Mouse (Mus musculus) hindbrain, postnatal 0 days (tissue): ENCODE measurements at regions not wholly inside any gene's neighbourhood (a gene's known extent, or its start where the extent isn't known, plus 50 kb on each side); places are given as distances from the start of the nearest gene placed in this dataset.
A peak's percentile ranks its signal among the peaks of the same experiment; 100 is the strongest.

ENCODE experiments used
- ATAC-seq: fragments of 200-750 bp; cut with Nextera tagmentation; 2 replicates; pipeline ENCODE4 v1.8.0; 2017; ENCODE audit warnings: mild to moderate bottlenecking, moderate TSS enrichment, moderate library complexity
- DNase-seq: peaks from one replicate; pipeline ENCODE4 v3.0.0-alpha.2; 2015; ENCODE audit warnings: low spot score
- H3K27ac ChIP-seq: fragments of 300-500 bp; sonication (generic); 2 replicates; pipeline ENCODE4 v1.5.1; 2014; ENCODE audit warnings: mild to moderate bottlenecking
- H3K27me3 ChIP-seq: fragments of 300-500 bp; sonication (generic); 2 replicates; pipeline ENCODE4 v1.6.1; 2014; ENCODE audit warnings: low read length, mixed read lengths; ENCODE audit not compliant: insufficient read depth
- H3K36me3 ChIP-seq: fragments of 300-500 bp; sonication (generic); 2 replicates; pipeline ENCODE4 v1.6.1; 2014; ENCODE audit warnings: low read length, mixed read lengths; ENCODE audit not compliant: insufficient read depth
- H3K4me1 ChIP-seq: fragments of 300-500 bp; sonication (generic); 2 replicates; pipeline ENCODE4 v1.6.1; 2014; ENCODE audit warnings: antibody characterized with exemption, low read length, mixed read lengths; ENCODE audit not compliant: insufficient read depth
- H3K4me2 ChIP-seq: fragments of 300-500 bp; sonication (generic); 2 replicates; pipeline ENCODE4 v1.6.1; 2014; ENCODE audit warnings: low read depth, mild to moderate bottlenecking, low read length, moderate library complexity, mixed read lengths
- H3K4me3 ChIP-seq: fragments of 300-500 bp; sonication (generic); 2 replicates; pipeline ENCODE4 v1.5.1; 2014; ENCODE audit warnings: low read length
- H3K9ac ChIP-seq: fragments of 300-500 bp; sonication (generic); replicated peaks from 2 replicates; pipeline ENCODE4 v1.6.1; 2014; ENCODE audit warnings: mild to moderate bottlenecking, low read length, moderate library complexity, mixed read lengths
- H3K9me3 ChIP-seq: fragments of 300-500 bp; sonication (generic); 2 replicates; pipeline ENCODE4 v1.6.1; 2016; ENCODE audit warnings: low read length, mixed read lengths
- CTCF ChIP-seq: IDR thresholded peaks from 2 replicates; pipeline ENCODE4 v1.5.1; 2016; ENCODE audit warnings: antibody characterized with exemption, control low read depth, low read depth
- WGBS: fragments of 180-500 bp; shearing (Covaris S2); extraction: QIAGEN DNeasy Blood & Tissue Kit; methylation state at CpG from one replicate; pipeline ENCODE4 v1.1.7; 2014; 5-methylcytosine and 5-hydroxymethylcytosine counted together

DNA sequence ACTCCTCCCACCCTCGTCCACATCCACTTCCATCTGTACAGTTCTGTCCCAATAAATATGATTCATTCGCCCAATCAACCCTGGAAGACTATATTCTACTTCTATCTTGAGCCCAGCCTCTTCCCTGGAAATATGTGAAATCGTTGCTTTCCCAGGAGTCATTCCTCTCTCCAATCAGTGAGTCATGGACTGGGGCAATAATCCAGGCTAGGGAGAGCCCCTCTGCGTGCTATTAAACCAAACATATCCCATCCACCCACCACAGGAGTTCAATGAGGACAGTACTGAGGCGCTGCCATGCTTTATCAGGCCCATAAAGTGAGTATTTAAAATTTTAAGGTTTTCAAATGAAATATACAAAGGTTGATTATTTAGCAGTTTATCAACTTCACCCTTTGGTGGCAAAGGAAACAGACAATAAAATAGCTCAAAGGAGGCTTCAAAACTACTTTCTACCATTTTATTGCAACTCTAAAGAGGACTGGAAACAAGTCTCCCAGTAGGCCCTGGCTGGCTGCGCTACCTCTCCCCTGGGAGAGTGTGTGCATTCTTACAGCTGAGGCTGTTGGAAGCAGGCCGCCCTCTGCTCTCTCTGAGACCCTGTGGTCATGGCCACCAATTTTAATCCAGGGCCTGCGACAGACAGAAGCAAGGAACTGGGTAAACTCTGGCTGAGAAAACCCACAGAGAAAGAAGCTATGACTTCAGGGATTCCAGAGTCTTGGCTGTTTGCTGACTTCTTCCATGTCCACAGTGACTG lies 471.9 kb downstream of the Lmo4 start:
- DNase-seq = no peak
- no peak overlapping the region for H3K9ac ChIP-seq
- H3K27ac ChIP-seq = no peak overlapping the region
- H3K9me3 ChIP-seq = no peaks in the 10 kb centered on the region
- no peaks in the 10 kb centered on the region for H3K27me3 ChIP-seq
- no peak for ATAC-seq
- H3K4me2 ChIP-seq = no peak overlapping the region
- H3K4me1 ChIP-seq = no peaks in the 10 kb centered on the region
- TF ChIP-seq CTCF = no peak
- H3K36me3 ChIP-seq = no peaks in the 10 kb centered on the region
- WGBS = 84% methylated on average over 8 of the region's 8 CpGs
- H3K4me3 ChIP-seq = no peak overlapping the region

GRCm38 (mm10) chr3:143729473-143730076 lies 475.4 kb downstream of the Lmo4 start:
- no peaks in the 10 kb centered on the region for H3K9me3 ChIP-seq
- DNase-seq (no peak), ATAC-seq (no peak)
- no peak overlapping the region for H3K9ac ChIP-seq
- WGBS = 66% methylated on average over 8 of the region's 8 CpGs
- TF ChIP-seq CTCF = no peak
- H3K4me1 ChIP-seq = no peaks in the 10 kb centered on the region
- H3K36me3 ChIP-seq = no peaks in the 10 kb centered on the region
- no peak overlapping the region for H3K4me2 ChIP-seq
- no peaks in the 10 kb centered on the region for H3K27me3 ChIP-seq
- no peak overlapping the region for H3K4me3 ChIP-seq
- H3K27ac ChIP-seq = no peak overlapping the region

DNA sequence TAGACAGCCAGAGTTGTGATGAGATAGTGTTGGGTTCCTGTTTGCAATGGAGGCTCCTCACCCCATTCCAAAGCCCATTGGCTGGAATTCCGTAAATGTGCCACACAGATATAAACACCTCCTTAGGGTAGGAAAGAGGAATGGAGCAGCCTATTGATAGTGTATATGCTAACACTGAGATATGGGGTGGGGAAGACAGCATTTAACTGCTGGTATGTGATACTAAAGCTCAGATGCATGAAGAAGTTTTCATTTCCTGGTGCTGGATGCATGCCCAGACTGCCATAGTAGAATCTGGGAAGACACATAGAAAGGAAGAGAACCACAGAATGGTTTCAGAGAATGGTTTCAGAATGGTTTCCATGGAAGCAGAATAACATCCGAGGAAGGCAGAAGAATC lies 482.4 kb downstream of the Lmo4 start:
- ATAC-seq (no peak), DNase-seq (no peak)
- 56% methylated on average over 2 of the region's 2 CpGs for WGBS

GRCm38 (mm10) chr3:143722082-143722481 lies 482.9 kb downstream of the Lmo4 start:
- no peak overlapping the region for H3K4me2 ChIP-seq
- no peak for TF ChIP-seq CTCF
- H3K4me3 ChIP-seq = no peak overlapping the region
- DNase-seq (no peak), ATAC-seq (no peak)
- H3K27ac ChIP-seq = no peak overlapping the region
- no peaks in the 10 kb centered on the region for H3K9me3 ChIP-seq
- no peaks in the 10 kb centered on the region for H3K27me3 ChIP-seq
- 92% methylated on average over 3 of the region's 3 CpGs for WGBS
- H3K9ac ChIP-seq = no peak overlapping the region
- no peaks in the 10 kb centered on the region for H3K4me1 ChIP-seq
- no peaks in the 10 kb centered on the region for H3K36me3 ChIP-seq

More for the DNA sequence above, 482.4 kb downstream of the Lmo4 start:
- no peak for TF ChIP-seq CTCF
- Histone ChIP-seq H3K27me3 (no peaks in the 10 kb centered on the region), H3K36me3 (no peaks in the 10 kb centered on the region), H3K4me2 (no peak overlapping the region), H3K9ac (no peak overlapping the region), H3K9me3 (no peaks in the 10 kb centered on the region), H3K4me1 (no peaks in the 10 kb centered on the region), H3K27ac (no peak overlapping the region), H3K4me3 (no peak overlapping the region)

DNA sequence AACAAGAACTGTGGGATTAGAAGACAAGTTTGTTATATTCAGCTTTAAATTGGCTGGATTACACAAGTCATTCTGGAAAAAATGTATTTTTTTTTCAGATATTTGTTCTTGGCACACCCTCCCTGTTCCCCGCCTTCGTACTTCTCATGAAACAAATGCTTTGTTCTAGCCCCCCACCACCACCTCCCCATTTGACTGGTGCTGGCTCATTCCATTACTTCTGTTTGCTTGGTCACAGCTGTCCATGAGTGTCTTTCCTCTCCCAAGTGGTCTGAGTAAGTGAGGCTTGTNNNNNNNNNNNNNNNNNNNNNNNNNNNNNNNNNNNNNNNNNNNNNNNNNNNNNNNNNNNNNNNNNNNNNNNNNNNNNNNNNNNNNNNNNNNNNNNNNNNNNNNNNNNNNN lies 491.8 kb downstream of the Lmo4 start:
- Histone ChIP-seq H3K27ac (no peak overlapping the region), H3K4me1 (no peaks in the 10 kb centered on the region), H3K27me3 (no peaks in the 10 kb centered on the region), H3K36me3 (no peaks in the 10 kb centered on the region), H3K9ac (no peak overlapping the region), H3K9me3 (no peaks in the 10 kb centered on the region; the same call in 1 of the 2 replicates), H3K4me3 (no peak overlapping the region), H3K4me2 (no peak overlapping the region)
- ATAC-seq (no peak), DNase-seq (peak; percentile 3)
- WGBS = 59% methylated on average over 2 of the region's 2 CpGs
- TF ChIP-seq CTCF = no peak

DNA sequence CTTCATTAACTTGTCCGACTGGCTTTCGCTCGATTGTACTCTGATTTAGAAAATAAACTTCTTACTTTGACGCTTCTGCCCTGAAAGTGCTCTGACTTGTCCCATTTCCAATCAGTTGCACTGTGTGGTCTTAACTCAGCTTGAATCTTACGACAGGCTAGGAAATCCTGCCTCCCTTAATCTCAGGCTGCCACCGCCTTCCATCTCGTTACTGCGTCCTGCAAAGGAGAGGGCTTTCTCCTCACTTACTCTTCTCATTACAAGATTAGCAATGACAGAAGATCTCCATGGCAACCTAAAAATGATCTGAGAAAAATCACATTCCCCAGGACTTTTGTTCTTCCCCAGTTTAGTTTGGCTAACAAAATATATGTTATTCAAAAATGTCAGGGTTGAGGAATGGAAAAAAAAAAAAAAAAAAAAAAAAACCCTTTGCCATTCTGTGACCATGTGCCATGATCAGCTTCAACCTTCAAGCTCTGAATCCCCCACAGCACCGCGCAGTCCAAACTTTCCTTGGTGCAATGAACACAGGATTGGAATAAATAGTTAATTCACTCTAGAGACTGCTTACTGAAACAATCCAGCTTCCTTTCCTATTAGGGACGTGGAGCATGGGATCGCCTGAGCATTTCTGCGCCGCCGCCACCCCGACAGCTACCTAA lies 494.1 kb downstream of the Lmo4 start:
- Histone ChIP-seq H3K27me3 (no peaks in the 10 kb centered on the region), H3K9me3 (no peaks in the 10 kb centered on the region; the same call in 1 of the 2 replicates), H3K4me1 (no peaks in the 10 kb centered on the region), H3K4me2 (no peak overlapping the region), H3K9ac (no peak overlapping the region), H3K27ac (no peak overlapping the region), H3K4me3 (no peak overlapping the region), H3K36me3 (no peaks in the 10 kb centered on the region)
- ATAC-seq (no peak), DNase-seq (peak; percentile 12)
- WGBS = 44% methylated on average over 16 of the region's 16 CpGs
- TF ChIP-seq CTCF = no peak
